In genomic region chr7:103877093-103877492, GRCm38 (mm10) we compare ENCODE assay signal across 37 mouse cellular contexts. TPM values are rescaled to one million over a fixed set of nuclear protein-coding genes. Genes with fewer than 3 reads are reported as not detected.
A peak's percentile ranks its signal among the peaks of the same experiment; 100 is the strongest.
DNase-seq lines count a peak whose midpoint lies in the region; ATAC-seq and TF ChIP-seq lines count a peak whose summit lies in the region.
"Had no signal": no experiment of that assay in that cellular context is flagged by ENCODE, and none has a peak within 500 bp of the region (broad histone marks: within the 10 kb centered on the region; RNA-seq: fewer than 3 reads in every experiment).

No protein-coding gene starts in this region.

- no peaks in the 10 kb centered on the region for H3K36me3 ChIP-seq in heart, embryonic 11.5 days (ENCODE audit: control insufficient read depth, insufficient read depth, low read length)
- H3K36me3 ChIP-seq in liver, postnatal 0 days (replicated peaks; ENCODE audit: insufficient read depth, low read length) = no peaks in the 10 kb centered on the region
- no peaks in the 10 kb centered on the region for H3K36me3 ChIP-seq in kidney, embryonic 15.5 days
- H3K36me3 ChIP-seq: embryonic facial prominence, embryonic 15.5 days; forebrain, embryonic 10.5 days; intestine, embryonic 15.5 days; lung, embryonic 15.5 days; midbrain, embryonic 10.5 days had no signal

- ATAC-seq in heart, embryonic 11.5 days (replicated peaks; ENCODE audit: insufficient number of reproducible peaks, low FRiP score, low TSS enrichment) = peak; percentile 78
- ATAC-seq in erythroid progenitor cell, adult 5-6 weeks (replicated peaks; ENCODE audit: low FRiP score, poor library complexity, severe bottlenecking) = peak; percentile 81
- ATAC-seq in liver, postnatal 0 days = peak; percentile 93
- ATAC-seq in kidney, embryonic 15.5 days (replicated peaks; ENCODE audit: low FRiP score) = no peak
- ATAC-seq: forebrain, postnatal 0 days; hindbrain, embryonic 16.5 days; intestine, embryonic 15.5 days; Patski had no signal

- TF ChIP-seq EP300 in liver, postnatal 0 days (IDR thresholded peaks at IDR 0.05; ENCODE audit: low read depth) = peak; percentile 100

- H3K9me3 ChIP-seq in heart, embryonic 11.5 days (replicated peaks; ENCODE audit: control insufficient read depth, low read length) = no peaks in the 10 kb centered on the region
- no peaks in the 10 kb centered on the region for H3K9me3 ChIP-seq in liver, postnatal 0 days (ENCODE audit: low read length)
- H3K9me3 ChIP-seq in kidney, embryonic 15.5 days (replicated peaks) = no peaks in the 10 kb centered on the region
- H3K9me3 ChIP-seq: embryonic facial prominence, embryonic 15.5 days; forebrain, embryonic 10.5 days; intestine, embryonic 15.5 days; lung, embryonic 15.5 days; midbrain, embryonic 10.5 days had no signal

- no peaks in the 10 kb centered on the region for H3K27me3 ChIP-seq in heart, embryonic 11.5 days (ENCODE audit: control insufficient read depth, insufficient read depth, low read length)
- no peaks in the 10 kb centered on the region for H3K27me3 ChIP-seq in liver, postnatal 0 days (ENCODE audit: insufficient read depth, low read length)
- H3K27me3 ChIP-seq in kidney, embryonic 15.5 days = no peaks in the 10 kb centered on the region
- H3K27me3 ChIP-seq: embryonic facial prominence, embryonic 15.5 days; intestine, embryonic 15.5 days; lung, embryonic 15.5 days; Patski had no signal

- 53% methylated on average over 2 of the region's 2 CpGs for WGBS in heart, embryonic 11.5 days (ENCODE audit: insufficient replicate concordance)
- 52% methylated on average over 2 of the region's 2 CpGs for WGBS in liver, postnatal 0 days (ENCODE audit: insufficient replicate concordance)
- 80% methylated on average over 2 of the region's 2 CpGs for WGBS in kidney, embryonic 15.5 days

- no peak for TF ChIP-seq CTCF in liver, postnatal 0 days (IDR thresholded peaks at IDR 0.05; ENCODE audit: low read depth)

- no peak overlapping the region for H3K4me3 ChIP-seq in heart, embryonic 11.5 days (ENCODE audit: low read depth, low read length)
- no peak overlapping the region for H3K4me3 ChIP-seq in liver, postnatal 0 days (ENCODE audit: low read depth, low read length)
- no peak overlapping the region for H3K4me3 ChIP-seq in kidney, embryonic 15.5 days (replicated peaks)
- H3K4me3 ChIP-seq: embryonic facial prominence, embryonic 15.5 days; forebrain, embryonic 10.5 days; intestine, embryonic 15.5 days; lung, embryonic 15.5 days; midbrain, embryonic 10.5 days had no signal

- H3K4me2 ChIP-seq in heart, embryonic 11.5 days = no peak overlapping the region
- no peak overlapping the region for H3K4me2 ChIP-seq in liver, postnatal 0 days (ENCODE audit: low read depth, low read length)
- H3K4me2 ChIP-seq in kidney, embryonic 15.5 days = no peak overlapping the region
- H3K4me2 ChIP-seq: embryonic facial prominence, embryonic 15.5 days; intestine, embryonic 15.5 days; lung, embryonic 15.5 days had no signal

- H3K4me1 ChIP-seq in heart, embryonic 11.5 days (ENCODE audit: control insufficient read depth, insufficient read depth, low read length) = no peaks in the 10 kb centered on the region
- peaks cover 16% of the 10 kb centered on the region for H3K4me1 ChIP-seq in liver, postnatal 0 days (ENCODE audit: insufficient read depth)
- no peaks in the 10 kb centered on the region for H3K4me1 ChIP-seq in kidney, embryonic 15.5 days
- H3K4me1 ChIP-seq: embryonic facial prominence, embryonic 15.5 days; forebrain, embryonic 10.5 days; intestine, embryonic 15.5 days; lung, embryonic 15.5 days; midbrain, embryonic 10.5 days had no signal

- no peak overlapping the region for H3K9ac ChIP-seq in heart, embryonic 11.5 days (ENCODE audit: low read depth, low read length)
- H3K9ac ChIP-seq in liver, postnatal 0 days (replicated peaks) = no peak overlapping the region
- H3K9ac ChIP-seq in kidney, embryonic 15.5 days = no peak overlapping the region
- H3K9ac ChIP-seq: embryonic facial prominence, embryonic 15.5 days; forebrain, postnatal 0 days; intestine, embryonic 15.5 days; lung, embryonic 15.5 days had no signal

- no peak for DNase-seq in heart, postnatal 4 days
- DNase-seq in MEL-GATA-1-ER (ENCODE audit: extremely low read depth, low read depth) = peak; percentile 44
- DNase-seq in liver, postnatal 0 days = no peak
- no peak for DNase-seq in ovary, postnatal 36 days (ENCODE audit: low spot score)
- DNase-seq in layer of hippocampus, adult 18-20 months (ENCODE audit: low spot score in 2 of 2) = no peak
- DNase-seq: cerebellum, adult 2 months; forebrain, postnatal 0 days; gastrocnemius, postnatal 14 days; heart, adult 11 months; kidney, postnatal 4 days; layer of hippocampus, adult 9-11 months; lung, postnatal 4 days; right cerebral cortex, adult 18-20 months; right cerebral cortex, postnatal 4 days; thymus, adult 18-20 months; thymus, postnatal 4 days had no signal

- no peak overlapping the region for H3K27ac ChIP-seq in heart, embryonic 11.5 days (ENCODE audit: low read depth, low read length)
- peak overlapping the region; percentile 74; the same call in 1 of the 2 replicates for H3K27ac ChIP-seq in liver, postnatal 0 days (ENCODE audit: low read depth)
- H3K27ac ChIP-seq in kidney, embryonic 15.5 days = no peak overlapping the region
- H3K27ac ChIP-seq: embryonic facial prominence, embryonic 15.5 days; forebrain, embryonic 10.5 days; intestine, embryonic 15.5 days; lung, embryonic 15.5 days; midbrain, embryonic 10.5 days had no signal

RNA-seq across cellular contexts. Expression of gene Olfr66, which starts 9.0 kb away (rescaled TPM):
- polyA plus RNA-seq in heart, embryonic 11.5 days (2014; fragmentation: Nextera tagmentation; extraction: Ambion mirVana) = not detected in 2 replicates
- total RNA-seq in heart, postnatal 4 days (2021) = not detected
- not detected in 2 replicates for total RNA-seq in erythroid progenitor cell, adult 5-6 weeks (2015; ENCODE audit: low replicate concordance)
- not detected in 2 replicates for total RNA-seq in erythroid progenitor cell, adult 5-6 weeks (2017; ENCODE audit: low replicate concordance)
- not detected in 2 replicates for polyA plus RNA-seq in liver, postnatal 0 days (2015; fragmentation: Nextera tagmentation; extraction: Ambion mirVana)
- polyA plus RNA-seq in kidney, embryonic 15.5 days (2015; fragmentation: Nextera tagmentation; extraction: Ambion mirVana) = not detected in 2 replicates
- total RNA-seq in layer of hippocampus, adult 18-20 months (2021) = not detected
- total RNA-seq: adrenal gland, adult 18-20 months; adrenal gland, postnatal 4 days; forebrain, postnatal 0 days; gastrocnemius, postnatal 14 days; heart, postnatal 25 days; left cerebral cortex, adult 18-20 months; left cerebral cortex, postnatal 25 days; midbrain, postnatal 0 days had no signal
- polyA plus RNA-seq: cerebellum, adult 2 months; embryonic facial prominence, embryonic 15.5 days; forebrain, embryonic 10.5 days; forebrain, postnatal 0 days; heart, embryonic 14.5 days; hindbrain, embryonic 16.5 days; intestine, embryonic 15.5 days; kidney, embryonic 16.5 days; limb, embryonic 14.5 days; lung, embryonic 15.5 days; midbrain, embryonic 10.5 days; midbrain, postnatal 0 days; neural tube, embryonic 14.5 days; Patski; stomach, embryonic 14.5 days had no signal

RNA-seq across cellular contexts. Expression of gene Olfr64, which starts 17.2 kb away (rescaled TPM):
- not detected in 2 replicates for polyA plus RNA-seq in heart, embryonic 11.5 days (2014; fragmentation: Nextera tagmentation; extraction: Ambion mirVana)
- total RNA-seq in heart, postnatal 4 days (2021) = not detected
- not detected in 2 replicates for total RNA-seq in erythroid progenitor cell, adult 5-6 weeks (2015; ENCODE audit: low replicate concordance)
- total RNA-seq in erythroid progenitor cell, adult 5-6 weeks (2017; ENCODE audit: low replicate concordance) = not detected in 2 replicates
- polyA plus RNA-seq in liver, postnatal 0 days (2015; fragmentation: Nextera tagmentation; extraction: Ambion mirVana) = not detected in 2 replicates
- not detected in 2 replicates for polyA plus RNA-seq in kidney, embryonic 15.5 days (2015; fragmentation: Nextera tagmentation; extraction: Ambion mirVana)
- not detected for total RNA-seq in layer of hippocampus, adult 18-20 months (2021)
- total RNA-seq: adrenal gland, adult 18-20 months; adrenal gland, postnatal 4 days; forebrain, postnatal 0 days; gastrocnemius, postnatal 14 days; heart, postnatal 25 days; left cerebral cortex, adult 18-20 months; left cerebral cortex, postnatal 25 days; midbrain, postnatal 0 days had no signal
- polyA plus RNA-seq: cerebellum, adult 2 months; forebrain, embryonic 10.5 days; forebrain, postnatal 0 days; heart, embryonic 14.5 days; hindbrain, embryonic 16.5 days; intestine, embryonic 15.5 days; kidney, embryonic 16.5 days; limb, embryonic 14.5 days; lung, embryonic 15.5 days; midbrain, embryonic 10.5 days; midbrain, postnatal 0 days; neural tube, embryonic 14.5 days; Patski; stomach, embryonic 14.5 days had no signal

RNA-seq across cellular contexts. Expression of gene Hbb-y, which starts 24.1 kb away (rescaled TPM):
- 35,401 and 41,924 TPM in 2 replicates for polyA plus RNA-seq in heart, embryonic 11.5 days (2014; fragmentation: Nextera tagmentation; extraction: Ambion mirVana)
- under 1 TPM in 1 of 2 experiments, not detected in 1; 0.74 TPM for total RNA-seq in heart, postnatal 4 days (2021)
- total RNA-seq in erythroid progenitor cell, adult 5-6 weeks (2015; ENCODE audit: low replicate concordance) = not detected in 2 replicates
- total RNA-seq in erythroid progenitor cell, adult 5-6 weeks (2017; ENCODE audit: low replicate concordance) = not detected in 2 replicates
- 5.5 and 5.6 TPM in 2 replicates for polyA plus RNA-seq in liver, postnatal 0 days (2015; fragmentation: Nextera tagmentation; extraction: Ambion mirVana)
- 188 and 278 TPM in 2 replicates for polyA plus RNA-seq in kidney, embryonic 15.5 days (2015; fragmentation: Nextera tagmentation; extraction: Ambion mirVana)
- not detected for total RNA-seq in layer of hippocampus, adult 18-20 months (2021)
- total RNA-seq: adrenal gland, adult 18-20 months; adrenal gland, postnatal 4 days; gastrocnemius, postnatal 14 days; heart, postnatal 25 days; left cerebral cortex, adult 18-20 months; left cerebral cortex, postnatal 25 days; midbrain, postnatal 0 days had no signal
- polyA plus RNA-seq: Patski had no signal

RNA-seq across cellular contexts. Expression of gene Olfr65, which starts 26.2 kb away (rescaled TPM):
- polyA plus RNA-seq in heart, embryonic 11.5 days (2014; fragmentation: Nextera tagmentation; extraction: Ambion mirVana) = not detected in 2 replicates
- not detected for total RNA-seq in heart, postnatal 4 days (2021)
- not detected in 2 replicates for total RNA-seq in erythroid progenitor cell, adult 5-6 weeks (2015; ENCODE audit: low replicate concordance)
- total RNA-seq in erythroid progenitor cell, adult 5-6 weeks (2017; ENCODE audit: low replicate concordance) = not detected in 2 replicates
- polyA plus RNA-seq in liver, postnatal 0 days (2015; fragmentation: Nextera tagmentation; extraction: Ambion mirVana) = not detected in 2 replicates
- polyA plus RNA-seq in kidney, embryonic 15.5 days (2015; fragmentation: Nextera tagmentation; extraction: Ambion mirVana) = not detected in 2 replicates
- total RNA-seq in layer of hippocampus, adult 18-20 months (2021) = not detected
- total RNA-seq: adrenal gland, adult 18-20 months; adrenal gland, postnatal 4 days; forebrain, postnatal 0 days; gastrocnemius, postnatal 14 days; heart, postnatal 25 days; left cerebral cortex, adult 18-20 months; left cerebral cortex, postnatal 25 days; midbrain, postnatal 0 days had no signal
- polyA plus RNA-seq: cerebellum, adult 2 months; forebrain, embryonic 10.5 days; forebrain, postnatal 0 days; heart, embryonic 14.5 days; hindbrain, embryonic 16.5 days; intestine, embryonic 15.5 days; kidney, embryonic 16.5 days; limb, embryonic 14.5 days; lung, embryonic 15.5 days; midbrain, embryonic 10.5 days; midbrain, postnatal 0 days; neural tube, embryonic 14.5 days; Patski; stomach, embryonic 14.5 days had no signal

RNA-seq across cellular contexts. Expression of gene Hbb-bh1, which starts 34.1 kb away (rescaled TPM):
- polyA plus RNA-seq in heart, embryonic 11.5 days (2014; fragmentation: Nextera tagmentation; extraction: Ambion mirVana) = 7,786 and 8,740 TPM in 2 replicates
- total RNA-seq in heart, postnatal 4 days (2021) = not detected
- total RNA-seq in erythroid progenitor cell, adult 5-6 weeks (2015; ENCODE audit: low replicate concordance) = not detected in 2 replicates
- total RNA-seq in erythroid progenitor cell, adult 5-6 weeks (2017; ENCODE audit: low replicate concordance) = not detected in 2 replicates
- 1.8 and 2.5 TPM in 2 replicates for polyA plus RNA-seq in liver, postnatal 0 days (2015; fragmentation: Nextera tagmentation; extraction: Ambion mirVana)
- 1.8 and 2.3 TPM in 2 replicates for polyA plus RNA-seq in kidney, embryonic 15.5 days (2015; fragmentation: Nextera tagmentation; extraction: Ambion mirVana)
- total RNA-seq in layer of hippocampus, adult 18-20 months (2021) = not detected
- total RNA-seq: adrenal gland, adult 18-20 months; adrenal gland, postnatal 4 days; forebrain, postnatal 0 days; gastrocnemius, postnatal 14 days; heart, postnatal 25 days; left cerebral cortex, adult 18-20 months; left cerebral cortex, postnatal 25 days; midbrain, postnatal 0 days had no signal
- polyA plus RNA-seq: forebrain, postnatal 0 days; hindbrain, embryonic 16.5 days; midbrain, postnatal 0 days; Patski had no signal
